Mouse (Mus musculus) E14TG2a.4 (cell line): ENCODE measurements at regions not wholly inside any gene's neighbourhood (a gene's known extent, or its start where the extent isn't known, plus 50 kb on each side); places are given as distances from the start of the nearest gene placed in this dataset.

Source experiments
- CTCF ChIP-seq: conservative IDR thresholded peaks from 2 replicates; pipeline ENCODE4 v1.5.1; 2014; ENCODE audit warnings: low read length
- NANOG ChIP-seq: IDR thresholded peaks from 2 replicates; pipeline ENCODE4 v1.6.1; 2014; ENCODE audit warnings: borderline replicate concordance, low read length, mixed read lengths
- POU5F1 ChIP-seq: IDR thresholded peaks from 2 replicates; pipeline ENCODE4 v1.6.1; 2014; ENCODE audit warnings: low read length, borderline replicate concordance

DNA sequence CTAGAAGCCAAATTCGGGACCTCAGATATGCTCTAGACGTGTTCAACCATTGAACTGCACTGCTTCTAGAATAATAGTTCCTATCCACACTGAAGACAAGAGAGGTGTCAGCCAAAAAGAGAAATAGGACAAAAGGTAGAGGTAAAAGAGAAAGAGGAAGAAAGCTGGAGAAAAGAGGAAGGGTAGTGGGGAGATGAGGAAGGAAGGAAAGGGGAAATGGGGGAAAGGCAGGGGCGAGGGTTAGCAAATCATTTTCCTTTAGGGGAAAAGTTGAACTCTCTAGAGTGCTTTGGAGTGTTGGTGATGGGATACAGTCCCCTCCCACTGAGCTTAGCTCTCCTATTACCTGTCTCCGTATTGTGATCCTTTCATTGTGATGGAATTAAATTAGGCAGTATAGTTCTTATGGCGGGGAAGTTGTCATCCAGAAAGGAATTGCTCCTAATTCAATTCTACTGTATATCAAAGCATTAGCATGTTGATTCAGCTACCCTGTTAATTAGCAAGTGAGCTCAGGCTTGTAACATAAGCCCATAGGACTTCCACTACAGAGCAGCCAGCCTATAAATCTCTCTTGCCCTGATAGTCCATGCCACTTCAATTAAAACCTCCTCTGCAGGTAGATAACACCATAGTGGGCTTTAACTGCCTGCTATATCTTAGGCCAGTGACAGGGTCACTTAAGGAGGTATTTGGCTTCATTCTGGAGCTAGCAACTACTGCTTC lies 379.6 kb downstream of the Mllt3 start:
- TF ChIP-seq CTCF (no peak), NANOG (no peak), POU5F1 (no peak)
